Mouse (Mus musculus) MEL (cell line): Measurements from ENCODE around the gene Mymx.

Experiments
- CTCF ChIP-seq, 3 experiments: IDR thresholded peaks in 2 of 3; conservative IDR thresholded peaks in 1 of 3; 2 replicates each; pipeline ENCODE4 v1.5.1; 2011 to 2012; ENCODE audit warnings: low read length in 3 of 3, low read depth in 2 of 3, mild to moderate bottlenecking in 2 of 3, improper control_type of control experiment in 1 of 3, inconsistent platforms in 1 of 3, mixed read lengths in 1 of 3, moderate library complexity in 1 of 3; ENCODE audit not compliant: control insufficient read depth in 1 of 3, insufficient read depth in 1 of 3, poor library complexity in 1 of 3, severe bottlenecking in 1 of 3
- GATA1 ChIP-seq: IDR thresholded peaks from 2 replicates; pipeline ENCODE4 v1.6.1; 2011; ENCODE audit warnings: low read depth, low read length, improper control_type of control experiment
- JUND ChIP-seq: IDR thresholded peaks from 2 replicates; pipeline ENCODE4 v1.6.1; 2011; ENCODE audit warnings: low read depth, mild to moderate bottlenecking, improper control_type of control experiment, low read length
- POLR2AphosphoS2 ChIP-seq: IDR thresholded peaks from 2 replicates; pipeline ENCODE4 v1.6.1; 2011; ENCODE audit warnings: low read length, improper control_type of control experiment
- SMC3 ChIP-seq: IDR thresholded peaks from 2 replicates; pipeline ENCODE4 v1.6.1; 2011; ENCODE audit warnings: low read depth, low read length, improper control_type of control experiment
- UBTF ChIP-seq: IDR thresholded peaks from 2 replicates; pipeline ENCODE4 v1.6.1; 2012; ENCODE audit warnings: low read depth, mild to moderate bottlenecking, inconsistent platforms, low read length, improper control_type of control experiment, moderate library complexity, borderline replicate concordance; ENCODE audit not compliant: insufficient read depth
- ZC3H11A ChIP-seq: IDR thresholded peaks from 2 replicates; pipeline ENCODE4 v1.6.1; 2012; ENCODE audit warnings: low read depth, mild to moderate bottlenecking, inconsistent platforms, low read length, improper control_type of control experiment
- ZKSCAN1 ChIP-seq: IDR thresholded peaks from 2 replicates; pipeline ENCODE4 v1.6.1; 2012; ENCODE audit warnings: low read depth, mild to moderate bottlenecking, inconsistent platforms, low read length, improper control_type of control experiment, moderate library complexity

DNA sequence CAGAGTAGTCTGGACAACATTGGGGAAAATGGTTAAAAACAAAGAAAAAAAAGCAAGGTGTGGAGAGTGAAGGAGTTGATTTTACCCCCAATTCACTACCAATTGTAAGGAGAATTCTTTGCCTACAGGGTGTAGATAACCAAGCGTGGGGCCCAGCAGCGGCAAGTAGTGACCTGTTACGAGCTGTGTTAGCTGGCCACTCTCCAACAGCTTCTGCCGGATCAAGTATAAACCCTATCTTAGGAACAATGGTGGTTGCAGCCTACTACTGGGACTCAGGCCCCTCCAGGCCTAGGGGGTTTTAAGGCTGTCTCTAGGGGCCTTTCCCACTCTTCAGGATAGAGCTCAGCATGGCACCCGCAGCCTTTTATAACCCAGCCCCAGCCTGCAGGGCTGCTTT is 23.7 kb downstream of the Mymx start:
- TF ChIP-seq CTCF (IDR thresholded peaks at IDR 0.05 in 2 of 3, conservative IDR thresholded peaks at IDR 0.05 in 1 of 3; ENCODE audit: control insufficient read depth in 1 of 3, insufficient read depth in 1 of 3, low read depth in 2 of 3, low read length in 3 of 3, poor library complexity in 1 of 3, severe bottlenecking in 1 of 3) (no peak), SMC3 (no peak), GATA1 (0 out of 2 replicates have a peak, but pooled peaks have one; percentile 4), JUND (no peak), UBTF (no peak), ZKSCAN1 (no peak), ZC3H11A (no peak), POLR2AphosphoS2 (no peak)
